Mouse (Mus musculus): ENCODE data around the gene Hs6st3.

GRCm38 (mm10) chr14:119857338-119858291 is 719.5 kb downstream of the Hs6st3 start:
- TF ChIP-seq EP300 (IDR thresholded peaks at IDR 0.05; ENCODE audit: low read depth) (no peak), CTCF (IDR thresholded peaks at IDR 0.05; ENCODE audit: low read depth) (no peak)
